Mouse (Mus musculus) neutrophil, adult 5-6 weeks (primary cell): ENCODE data around the gene Hephl1. TPM values are rescaled to one million over a fixed set of nuclear protein-coding genes. Genes with fewer than 3 reads are reported as not detected.
"Not testable (repeated sequence)": the region's sequence is repeated elsewhere in the genome, so short reads cannot be mapped to it uniquely, and the experiment has no call there.

Source experiments
- ATAC-seq: fragments of 151-379, 151-347 bp; 2 replicates; pipeline ENCODE4 v1.8.0; 2017; ENCODE audit warnings: mild to moderate bottlenecking, moderate TSS enrichment; ENCODE audit not compliant: insufficient number of reproducible peaks, poor library complexity, low FRiP score, severe bottlenecking; ENCODE audit errors: extremely low read depth
- total RNA-seq: library from RNA; stranded (forward); fragments of 200-1000 nt; gene quantifications from 2 replicates; pipeline ENCODE4 v1.2.3, GENCODE M21; 2017

The Hephl1 gene
- total RNA-seq = not detected in 2 replicates

DNA sequence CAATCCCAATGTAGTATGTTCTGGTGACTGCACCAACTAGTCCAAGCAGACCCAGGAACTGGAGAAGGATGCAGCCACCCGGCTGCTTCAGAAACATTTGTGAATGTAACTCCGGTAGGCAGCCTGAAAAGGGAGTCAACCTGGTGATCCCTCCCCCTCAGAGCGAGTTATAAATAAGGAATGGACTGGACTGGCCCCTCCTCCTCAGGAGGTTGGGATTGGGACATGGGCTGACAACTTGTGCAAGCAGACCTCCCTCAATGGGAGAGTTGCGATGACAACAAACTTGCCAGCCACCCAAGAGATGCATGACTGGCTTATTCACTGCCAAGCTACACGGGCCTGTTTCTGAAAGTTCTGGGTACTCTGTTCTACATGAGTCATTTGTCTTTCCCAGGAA, at the start of gene Hephl1:
Hephl1 (minus strand) TSS at position 101 of the 400 bp plus-strand sequence.
- ATAC-seq = no peak

DNA sequence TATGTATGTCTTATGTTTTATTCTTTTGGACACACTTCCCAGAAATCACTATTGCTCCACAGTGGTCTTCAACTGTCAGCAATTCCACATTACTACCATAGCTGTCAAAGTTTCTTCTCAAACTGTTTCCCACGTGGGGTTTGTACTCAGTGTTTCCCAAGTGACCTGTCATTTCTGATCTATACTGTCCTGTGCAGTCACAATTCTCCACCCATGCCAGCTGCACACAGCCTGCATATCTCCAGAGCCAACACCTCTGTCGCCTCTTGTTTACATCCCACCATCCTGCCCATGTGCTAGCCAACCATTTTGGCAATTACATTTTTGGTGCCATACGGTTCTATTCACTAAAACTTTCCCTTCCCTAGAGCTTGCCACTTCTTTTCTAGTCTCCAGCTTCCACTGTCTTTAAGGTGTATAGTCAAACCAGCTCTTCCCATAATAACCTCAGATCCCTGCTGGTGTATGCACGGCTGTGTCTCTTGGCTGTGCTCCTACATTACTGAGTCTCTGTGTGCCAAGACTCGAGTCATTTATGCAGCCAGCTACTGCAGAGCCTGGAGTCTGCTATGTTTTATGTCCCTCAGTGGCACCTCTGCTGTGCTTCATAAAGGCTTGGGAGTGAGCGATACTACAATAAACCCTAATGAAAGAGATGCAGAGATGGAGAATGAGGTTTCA, 37.5 kb upstream of the Hephl1 start:
- no peak for ATAC-seq

DNA sequence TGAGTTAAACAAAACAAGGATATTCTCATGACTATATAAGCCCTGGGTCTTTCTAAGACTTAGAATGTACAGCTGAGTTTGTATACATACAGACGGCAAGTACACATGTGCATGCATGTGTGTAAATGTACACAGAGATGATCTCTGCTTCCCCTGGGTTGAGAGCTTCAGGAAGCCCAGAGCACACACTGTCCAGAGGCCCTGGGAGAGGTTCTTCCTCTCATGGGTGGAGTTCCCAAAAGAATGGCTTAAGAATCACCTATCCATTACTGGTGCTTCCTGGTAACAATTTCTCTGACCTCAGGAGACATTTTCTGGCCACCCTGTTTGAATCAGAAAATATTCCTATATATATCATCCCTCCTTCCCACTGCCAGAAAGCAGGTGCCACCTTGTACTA, 28.6 kb upstream of the Hephl1 start:
- no peak for ATAC-seq

DNA sequence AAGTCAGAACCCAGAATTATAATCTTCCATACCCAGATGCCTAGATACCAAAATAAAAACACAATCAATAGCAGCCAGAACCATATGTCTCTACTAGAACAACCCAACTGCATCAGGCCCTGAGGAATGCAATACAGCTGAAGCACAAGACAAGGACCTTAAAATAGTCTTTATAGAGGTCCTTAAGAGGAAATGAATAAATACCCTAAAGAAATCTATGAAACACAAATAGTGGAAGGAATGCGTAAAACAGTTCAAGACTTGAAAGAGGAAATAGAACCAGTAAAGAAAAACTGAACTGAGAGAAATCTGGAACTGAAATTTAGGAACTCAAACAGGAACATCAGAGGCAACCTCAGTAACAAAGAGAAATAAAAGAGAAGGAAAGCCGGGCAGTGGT, 14.0 kb upstream of the Hephl1 start:
- ATAC-seq = no peak

DNA sequence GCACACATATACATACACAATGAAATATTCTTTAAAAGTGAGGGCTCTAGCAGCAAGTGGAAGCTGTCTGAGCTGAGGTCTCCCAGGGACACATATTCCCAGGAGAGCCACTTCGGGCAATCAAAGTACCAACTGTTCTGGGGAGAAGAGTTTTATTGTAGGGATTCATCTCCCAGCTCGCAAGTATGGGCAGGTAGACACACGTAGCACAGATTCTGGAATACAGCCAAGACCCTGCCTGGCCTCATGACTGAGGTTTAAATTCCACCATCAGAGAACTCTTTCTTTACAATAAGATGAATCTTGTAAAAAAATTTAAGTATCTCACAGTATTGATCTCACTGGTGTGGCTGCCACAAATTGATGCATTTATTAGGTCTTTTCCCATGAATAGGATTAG, 10.5 kb upstream of the Hephl1 start:
- no peak for ATAC-seq

DNA sequence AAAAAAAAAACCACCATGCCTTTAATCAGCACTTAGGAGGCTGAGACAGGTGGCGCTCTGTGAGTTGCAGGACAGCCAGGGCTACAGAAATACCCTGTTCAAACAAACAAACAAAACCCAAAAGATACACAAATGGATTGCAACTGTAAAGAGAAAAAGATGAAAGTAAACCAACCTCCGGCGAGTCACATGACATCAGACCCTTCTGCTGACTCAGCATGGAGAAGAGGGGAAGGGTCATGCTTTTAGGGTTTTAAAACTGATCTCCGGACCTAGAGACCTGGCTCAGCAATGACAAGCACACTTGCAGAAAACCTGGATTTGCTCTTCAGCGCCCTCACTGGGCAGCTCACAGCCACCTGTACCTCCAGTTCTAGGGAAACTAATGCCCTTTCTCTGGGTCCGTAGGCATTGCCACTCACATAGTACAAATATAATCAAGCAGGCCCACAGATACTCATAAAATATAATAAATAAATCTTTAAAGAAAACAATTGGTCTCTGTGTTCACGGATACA, 9.0 kb upstream of the Hephl1 start:
- no peak for ATAC-seq

DNA sequence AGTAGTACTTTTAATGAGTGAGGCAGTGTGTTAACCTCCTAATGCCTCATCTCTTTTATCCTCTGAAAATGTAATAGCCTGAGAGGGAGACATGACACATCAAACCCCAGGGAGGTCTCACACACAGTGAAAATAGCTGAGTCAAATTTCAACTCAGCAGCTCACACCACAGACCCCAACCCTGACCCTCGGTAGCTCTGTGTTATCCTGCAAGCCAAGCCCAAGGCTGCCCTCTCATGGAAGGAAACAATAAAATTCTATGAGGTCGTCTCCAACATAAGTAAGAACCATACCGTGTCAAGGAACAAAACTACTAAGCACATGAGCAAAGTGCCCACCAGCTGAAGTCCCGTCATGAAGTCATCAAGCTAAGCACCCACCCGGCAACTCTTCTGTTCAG, 8.3 kb upstream of the Hephl1 start:
- ATAC-seq = no peak

DNA sequence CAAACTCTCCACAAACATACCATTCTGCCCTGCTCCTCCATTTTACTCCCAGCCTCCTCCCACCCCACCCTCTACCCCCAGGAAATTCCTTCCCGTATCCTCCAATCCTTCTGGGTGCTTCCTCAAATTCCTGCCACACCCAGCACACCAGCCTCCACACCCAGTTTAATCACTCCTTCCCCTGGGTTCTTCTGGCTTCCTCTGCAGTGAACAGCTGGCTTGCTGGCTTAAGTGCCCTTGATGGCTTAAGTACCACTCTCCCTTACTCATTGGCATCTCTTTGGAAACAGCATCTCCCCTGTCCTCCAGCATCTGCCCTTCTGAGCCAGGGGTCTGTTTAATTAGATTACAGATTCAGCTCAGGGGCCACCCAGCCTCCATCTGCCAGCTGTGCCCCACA, 7.6 kb upstream of the Hephl1 start:
- ATAC-seq = no peak

DNA sequence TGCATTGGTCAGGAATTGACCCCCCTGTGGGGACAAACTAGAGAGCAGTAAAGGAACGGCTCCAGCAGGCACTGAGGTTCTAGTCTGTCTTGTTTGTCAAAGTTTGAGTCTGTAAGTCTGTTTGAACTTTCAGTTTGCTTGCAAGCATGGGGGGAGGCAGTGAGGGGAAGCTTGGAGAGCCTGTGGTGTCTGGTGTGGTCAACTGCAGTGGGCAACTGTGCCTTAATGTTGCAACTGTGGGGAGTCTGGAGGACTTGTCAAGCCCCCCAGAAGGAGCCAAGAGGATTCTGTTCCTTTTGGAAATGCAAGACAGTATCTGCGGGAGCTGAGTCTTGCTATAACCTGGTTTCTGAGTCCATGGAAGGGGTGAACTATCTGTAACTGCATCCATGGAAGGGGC, 4.3 kb upstream of the Hephl1 start:
- no peak for ATAC-seq

DNA sequence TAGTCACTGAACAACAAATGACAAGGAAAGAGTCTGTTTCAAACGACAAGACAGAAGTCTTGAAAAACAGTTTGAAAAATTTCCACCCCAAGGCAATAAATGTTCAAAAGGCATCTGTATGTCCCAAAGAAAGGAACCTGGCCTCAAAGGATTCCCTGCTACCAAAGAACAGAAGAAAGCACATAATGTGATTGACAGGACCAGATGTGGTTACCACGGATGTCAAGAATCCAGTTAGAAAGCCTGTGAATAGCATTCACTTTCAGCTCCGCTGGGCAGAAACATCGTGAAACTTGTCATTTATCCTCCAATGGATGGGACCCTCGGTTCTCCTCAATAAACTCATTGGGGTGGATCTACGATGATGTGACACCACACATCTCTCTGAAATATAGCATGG, 2.2 kb upstream of the Hephl1 start:
- no peak for ATAC-seq

DNA sequence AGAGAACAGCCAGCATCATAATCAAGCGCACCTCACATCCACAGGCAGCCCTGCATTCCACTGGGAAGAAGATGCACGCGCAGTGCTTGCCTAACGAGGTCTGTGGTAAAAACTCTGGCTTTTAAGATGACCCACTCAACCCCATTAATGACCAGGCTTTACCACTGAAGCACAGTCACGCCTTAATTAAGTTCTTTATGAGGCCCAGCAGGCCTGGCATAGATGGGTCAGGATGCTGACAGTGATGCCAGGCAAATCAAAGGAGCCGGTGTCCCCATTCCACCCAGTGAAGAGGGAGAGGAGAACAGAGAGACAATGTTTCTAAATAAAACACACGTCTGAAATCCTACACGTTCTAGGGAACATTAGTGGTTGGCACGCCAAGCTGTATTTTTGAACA, 3.8 kb downstream of the Hephl1 start:
- no peak for ATAC-seq

DNA sequence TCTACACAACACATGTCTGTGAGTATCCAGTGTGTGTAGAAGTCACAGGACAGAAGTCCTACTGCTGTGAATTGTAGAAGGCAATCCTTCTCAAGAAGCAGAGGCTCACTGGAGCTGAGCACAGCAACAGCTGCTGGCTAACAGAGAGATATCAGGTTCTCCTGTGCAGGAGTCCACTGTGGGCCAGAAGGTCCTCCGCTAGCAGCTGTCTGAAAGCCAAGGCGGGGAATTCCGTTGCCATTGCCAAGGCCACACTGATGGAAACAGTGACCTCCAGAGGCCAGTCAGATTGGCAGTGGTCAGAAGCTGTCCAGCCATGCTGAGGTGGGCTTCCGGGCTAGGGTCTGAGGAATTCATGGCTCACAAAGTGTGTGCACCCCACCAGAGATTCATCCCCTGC, 6.8 kb downstream of the Hephl1 start:
- ATAC-seq = no peak

DNA sequence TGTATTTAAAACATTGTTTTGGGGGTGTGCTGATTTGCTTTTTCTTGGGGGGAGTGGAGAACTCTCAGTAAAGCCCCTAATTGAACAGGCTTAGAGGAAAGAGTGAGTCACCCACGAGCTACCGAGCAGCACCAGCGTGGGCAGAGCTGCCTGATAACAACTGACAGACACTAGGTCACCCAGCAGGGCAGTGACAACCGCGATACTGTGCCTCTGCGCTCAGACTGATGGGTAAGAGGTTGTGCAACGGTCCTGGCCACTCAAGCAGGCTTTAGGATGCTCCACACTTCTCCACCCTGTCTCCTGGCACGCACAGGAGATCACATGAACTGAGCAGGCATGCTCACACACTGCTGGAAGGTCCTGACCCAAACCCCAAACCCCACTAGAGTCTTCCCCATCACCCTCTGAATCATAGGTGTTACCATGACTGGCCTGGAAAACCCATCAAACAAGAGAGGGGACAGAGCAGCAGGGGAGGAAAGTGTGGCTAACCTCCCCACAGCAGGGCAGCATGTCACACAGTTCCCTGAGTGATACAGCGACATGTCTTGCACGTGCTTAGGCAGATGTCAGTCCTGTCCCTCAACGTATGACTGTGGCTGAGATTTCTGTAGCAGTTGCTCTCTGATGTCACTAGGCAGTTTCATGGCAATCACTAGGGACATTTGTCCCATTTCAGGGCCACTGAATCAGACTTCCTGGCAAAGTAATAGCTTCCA, 8.2 kb downstream of the Hephl1 start:
- no peak for ATAC-seq

DNA sequence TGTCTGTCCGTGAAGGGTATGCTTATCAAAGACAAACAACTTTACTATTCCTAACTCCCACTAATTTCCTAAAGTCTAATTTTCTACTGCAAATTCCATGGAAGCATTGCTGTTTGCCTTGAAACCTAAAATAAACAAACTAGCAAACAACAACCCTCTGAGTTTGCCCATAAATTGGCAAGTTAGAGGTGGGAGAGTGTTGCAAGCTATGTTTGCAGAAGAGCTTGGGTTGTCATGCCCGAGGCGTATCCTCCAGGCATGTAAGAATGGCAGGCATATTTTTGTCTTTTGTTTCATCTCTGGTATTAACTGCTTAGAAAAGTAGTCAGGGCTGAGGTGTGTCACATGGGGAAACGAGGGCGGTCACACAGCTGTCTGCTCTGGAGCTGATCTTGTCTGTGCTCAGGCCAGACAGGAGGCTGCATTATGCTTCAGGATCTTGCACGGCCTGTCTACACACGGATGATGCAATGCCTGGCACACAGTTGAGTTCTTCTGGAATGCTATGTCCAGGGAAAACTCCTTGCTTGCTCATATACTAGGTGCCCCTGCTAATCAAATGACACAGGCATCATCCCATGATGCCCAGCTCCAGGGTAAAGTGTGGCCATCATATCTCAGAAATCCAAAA, 10.3 kb downstream of the Hephl1 start:
- no peak for ATAC-seq

DNA sequence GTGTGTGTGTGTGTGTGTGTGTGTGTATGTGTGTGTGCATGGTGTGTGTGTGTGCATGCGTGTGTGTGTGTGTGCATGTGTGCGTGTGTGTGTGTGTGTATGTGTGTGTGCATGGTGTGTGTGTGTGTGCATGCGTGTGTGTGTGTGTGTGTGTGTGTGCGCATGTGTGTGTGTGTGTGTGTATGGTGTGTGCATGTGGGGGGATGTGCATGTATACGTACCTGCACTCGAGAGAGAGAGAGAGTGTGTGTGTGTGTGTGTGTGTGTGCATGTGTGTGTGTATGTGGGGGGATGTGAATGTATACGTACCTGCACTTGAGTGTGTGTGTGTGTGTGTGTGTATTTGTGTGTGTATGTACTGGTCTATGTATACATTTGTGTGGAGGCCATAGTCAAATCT, 13.5 kb downstream of the Hephl1 start:
- not testable (repeated sequence) for ATAC-seq

DNA sequence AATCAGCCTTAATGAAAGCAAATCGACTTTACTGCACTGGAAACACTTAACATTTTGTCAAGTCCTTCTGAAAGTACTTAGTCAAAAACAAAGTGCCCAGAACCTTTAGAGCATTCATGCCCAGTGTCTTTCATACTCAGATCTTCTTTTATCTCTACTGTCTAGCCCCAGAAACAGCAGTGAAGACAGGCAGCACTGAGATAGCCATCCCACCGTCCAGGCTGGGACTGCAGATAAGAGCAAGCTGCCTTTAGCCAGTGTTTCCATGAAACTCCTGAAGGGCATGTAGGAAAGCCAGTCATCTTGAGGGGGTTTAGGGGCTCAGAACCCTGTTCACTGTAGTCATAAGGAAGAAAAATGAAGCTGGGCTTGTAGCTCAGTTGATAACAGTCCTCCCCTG, 14.7 kb downstream of the Hephl1 start:
- no peak for ATAC-seq

DNA sequence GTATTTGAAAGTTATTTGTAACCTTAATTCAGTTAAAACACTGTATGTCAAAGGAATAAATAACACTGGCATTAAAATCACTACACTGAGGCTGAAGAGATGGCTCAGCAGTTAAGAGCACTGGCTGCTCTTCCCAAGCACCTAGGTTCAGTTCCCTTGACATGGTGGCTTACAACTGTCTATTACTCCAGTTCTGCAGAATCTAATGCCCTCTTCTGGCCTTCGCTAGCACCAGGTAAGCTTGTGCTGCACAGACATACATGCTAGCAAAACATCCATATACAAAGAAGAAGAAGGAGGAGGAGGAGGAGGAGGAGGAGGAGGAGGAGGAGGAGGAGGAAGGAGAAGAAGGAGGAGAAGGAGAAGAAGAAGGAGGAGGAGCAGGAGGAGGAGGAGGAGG, 15.7 kb downstream of the Hephl1 start:
- ATAC-seq = no peak

DNA sequence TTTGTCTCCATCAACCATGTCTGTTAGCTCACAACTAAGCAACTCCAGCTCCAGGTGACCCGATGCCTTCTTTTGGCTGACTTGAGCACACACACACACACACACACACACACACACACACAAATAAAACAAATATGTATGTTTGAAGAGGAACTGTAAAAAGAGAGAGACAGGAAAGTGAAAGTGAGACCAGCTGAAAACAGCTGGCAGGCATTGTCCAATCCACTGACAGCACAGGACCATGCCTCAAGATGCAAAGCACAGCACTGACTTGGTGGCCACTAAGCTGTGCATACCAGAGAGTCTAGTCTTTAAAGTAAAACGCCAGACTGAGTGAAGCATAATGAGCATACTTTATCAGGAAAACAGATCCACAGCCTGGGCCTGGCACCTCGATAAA, 16.7 kb downstream of the Hephl1 start:
- ATAC-seq = no peak

DNA sequence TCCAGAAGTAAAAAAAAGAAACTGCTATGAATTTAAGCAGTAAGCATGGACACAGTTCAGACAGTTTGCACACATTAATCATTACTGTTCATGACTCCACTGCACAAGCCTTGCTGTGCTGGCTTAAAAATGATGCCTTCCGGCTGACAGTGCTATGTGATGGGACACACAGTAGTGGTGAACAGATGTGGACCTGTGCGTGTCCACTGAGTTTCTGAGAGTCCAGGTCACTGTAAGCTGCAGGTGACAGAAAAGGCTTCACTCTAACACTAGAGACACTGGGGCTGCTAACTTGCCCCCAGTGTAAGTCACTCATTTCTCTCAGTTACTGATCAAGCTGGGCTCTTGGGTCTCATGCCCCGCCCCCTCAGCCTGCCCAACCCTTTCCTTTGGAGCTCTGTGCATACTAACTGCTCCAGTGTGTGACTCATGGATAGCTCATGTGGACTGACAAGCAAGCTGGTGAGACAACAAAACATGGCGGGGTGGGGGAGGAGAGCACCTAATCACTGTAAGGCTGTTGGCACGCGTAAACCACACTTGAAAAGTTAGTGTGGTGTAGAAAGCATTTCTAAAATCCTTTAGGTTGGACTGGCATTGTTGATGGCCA, 43.1 kb downstream of the Hephl1 start:
- no peak for ATAC-seq
